Mouse (Mus musculus): ENCODE measurements at regions not wholly inside any gene's neighbourhood (a gene's known extent, or its start where the extent isn't known, plus 50 kb on each side); places are given as distances from the start of the nearest gene placed in this dataset.
A peak's percentile ranks its signal among the peaks of the same experiment; 100 is the strongest.

GRCm38 (mm10) chr16:15074407-15074806 is 168.0 kb downstream of the Efcab1 start:
- Histone ChIP-seq H3K27ac (ENCODE audit: low read length) (no peak overlapping the region), H3K27me3 (replicated peaks; ENCODE audit: insufficient read depth, low read length) (no peaks in the 10 kb centered on the region), H3K36me3 (ENCODE audit: insufficient read depth, low read length) (no peaks in the 10 kb centered on the region), H3K4me1 (ENCODE audit: insufficient read depth, low read depth, low read length) (no peaks in the 10 kb centered on the region), H3K9me3 (ENCODE audit: low read length) (no peaks in the 10 kb centered on the region), H3K9ac (replicated peaks; ENCODE audit: low read depth) (no peak overlapping the region), H3K4me3 (ENCODE audit: low read depth, low read length) (no peak overlapping the region), H3K4me2 (replicated peaks; ENCODE audit: low read depth, low read length) (no peak overlapping the region)
- TF ChIP-seq CTCF (IDR thresholded peaks at IDR 0.05), result no peak
- TF ChIP-seq EP300 (IDR thresholded peaks at IDR 0.05), result no peak
- peak; percentile 61 for DNase-seq (ENCODE audit: low spot score)
- ATAC-seq, result peak; percentile 33; the same call in 1 of the 2 replicates

- H3K27ac ChIP-seq (ENCODE audit: low read length), result peak overlapping the region; percentile 82; the same call in 1 of the 2 replicates
These were observed 177.3 kb downstream of the Efcab1 start for GRCm38 (mm10) chr16:15083692-15084091.

GRCm38 (mm10) chr16:15084147-15084752 is 177.8 kb downstream of the Efcab1 start:
- Histone ChIP-seq H3K9me3 (ENCODE audit: low read length) (no peaks in the 10 kb centered on the region), H3K4me2 (replicated peaks; ENCODE audit: low read depth, low read length) (peak overlapping the region; percentile 86), H3K4me3 (ENCODE audit: low read depth, low read length) (peak overlapping the region; percentile 45), H3K9ac (replicated peaks; ENCODE audit: low read depth) (peak overlapping the region; percentile 39; the same call in 1 of the 2 replicates), H3K4me1 (ENCODE audit: insufficient read depth, low read depth, low read length) (peaks cover 2% of the 10 kb centered on the region; the same call in 1 of the 2 replicates), H3K27ac (ENCODE audit: low read length) (peak overlapping the region; percentile 82), H3K36me3 (ENCODE audit: insufficient read depth, low read length) (no peaks in the 10 kb centered on the region), H3K27me3 (replicated peaks; ENCODE audit: insufficient read depth, low read length) (no peaks in the 10 kb centered on the region)
- DNase-seq (ENCODE audit: low spot score), result no peak
- no peak for TF ChIP-seq EP300 (IDR thresholded peaks at IDR 0.05)
- ATAC-seq, result peak; percentile 25; the same call in 1 of the 2 replicates
- WGBS, result 28% methylated on average over 10 of the region's 10 CpGs

More at GRCm38 (mm10) chr16:15083692-15084091, 177.3 kb downstream of the Efcab1 start:
- Histone ChIP-seq H3K36me3 (ENCODE audit: insufficient read depth, low read length) (no peaks in the 10 kb centered on the region), H3K9ac (replicated peaks; ENCODE audit: low read depth) (no peak overlapping the region), H3K4me3 (ENCODE audit: low read depth, low read length) (no peak overlapping the region), H3K4me2 (replicated peaks; ENCODE audit: low read depth, low read length) (no peak overlapping the region), H3K4me1 (ENCODE audit: insufficient read depth, low read depth, low read length) (peaks cover 2% of the 10 kb centered on the region; the same call in 1 of the 2 replicates), H3K27me3 (replicated peaks; ENCODE audit: insufficient read depth, low read length) (no peaks in the 10 kb centered on the region), H3K9me3 (ENCODE audit: low read length) (no peaks in the 10 kb centered on the region)
- TF ChIP-seq CTCF (IDR thresholded peaks at IDR 0.05), result no peak
- no peak for TF ChIP-seq EP300 (IDR thresholded peaks at IDR 0.05)
- ATAC-seq (no peak), DNase-seq (ENCODE audit: low spot score) (peak; percentile 7)
- WGBS, result 63% methylated on average over 3 of the region's 3 CpGs

- whole genome bisulfite sequencing, result 2% methylated on average over 56 of the region's 56 CpGs
These were observed 178.6 kb downstream of the Efcab1 start for GRCm38 (mm10) chr16:15084753-15085728.

GRCm38 (mm10) chr16:15086556-15086955 is 180.2 kb downstream of the Efcab1 start:
- ATAC-seq (no peak), DNase-seq (ENCODE audit: low spot score) (peak; percentile 18)
- H3K36me3 ChIP-seq (ENCODE audit: insufficient read depth, low read length), result no peaks in the 10 kb centered on the region
- H3K4me3 ChIP-seq (ENCODE audit: low read depth, low read length), result no peak overlapping the region
- H3K4me2 ChIP-seq (replicated peaks; ENCODE audit: low read depth, low read length), result no peak overlapping the region
- H3K9me3 ChIP-seq (ENCODE audit: low read length), result no peaks in the 10 kb centered on the region
- TF ChIP-seq EP300 (IDR thresholded peaks at IDR 0.05), result no peak
- no peak for TF ChIP-seq CTCF (IDR thresholded peaks at IDR 0.05)
- H3K27me3 ChIP-seq (replicated peaks; ENCODE audit: insufficient read depth, low read length), result no peaks in the 10 kb centered on the region
- WGBS, result 69% methylated on average over 4 of the region's 4 CpGs
- H3K4me1 ChIP-seq (ENCODE audit: insufficient read depth, low read depth, low read length), result peaks cover 2% of the 10 kb centered on the region; the same call in 1 of the 2 replicates
- no peak overlapping the region for H3K9ac ChIP-seq (replicated peaks; ENCODE audit: low read depth)
- no peak overlapping the region for H3K27ac ChIP-seq (ENCODE audit: low read length)

More at GRCm38 (mm10) chr16:15084753-15085728, 178.6 kb downstream of the Efcab1 start:
- DNase-seq (ENCODE audit: low spot score), result peak; percentile 63
- H3K27ac ChIP-seq (ENCODE audit: low read length), result peak overlapping the region; percentile 82
- peaks cover 2% of the 10 kb centered on the region; the same call in 1 of the 2 replicates for H3K4me1 ChIP-seq (ENCODE audit: insufficient read depth, low read depth, low read length)
- no peaks in the 10 kb centered on the region for H3K27me3 ChIP-seq (replicated peaks; ENCODE audit: insufficient read depth, low read length)
- no peaks in the 10 kb centered on the region for H3K36me3 ChIP-seq (ENCODE audit: insufficient read depth, low read length)
- H3K9ac ChIP-seq (replicated peaks; ENCODE audit: low read depth), result peak overlapping the region; percentile 39; the same call in 1 of the 2 replicates
- TF ChIP-seq EP300 (IDR thresholded peaks at IDR 0.05) (no peak), CTCF (IDR thresholded peaks at IDR 0.05) (no peak)
- H3K9me3 ChIP-seq (ENCODE audit: low read length), result no peaks in the 10 kb centered on the region
- peak overlapping the region; percentile 86 for H3K4me2 ChIP-seq (replicated peaks; ENCODE audit: low read depth, low read length)
- H3K4me3 ChIP-seq (ENCODE audit: low read depth, low read length), result peak overlapping the region; percentile 45
- ATAC-seq, result peak; percentile 83

- Histone ChIP-seq H3K4me3 (ENCODE audit: low read depth, low read length) (no peak overlapping the region), H3K27ac (ENCODE audit: low read length) (no peak overlapping the region), H3K36me3 (ENCODE audit: insufficient read depth, low read length) (no peaks in the 10 kb centered on the region), H3K9ac (replicated peaks; ENCODE audit: low read depth) (no peak overlapping the region), H3K27me3 (replicated peaks; ENCODE audit: insufficient read depth, low read length) (no peaks in the 10 kb centered on the region), H3K4me1 (ENCODE audit: insufficient read depth, low read depth, low read length) (no peaks in the 10 kb centered on the region), H3K4me2 (replicated peaks; ENCODE audit: low read depth, low read length) (no peak overlapping the region), H3K9me3 (ENCODE audit: low read length) (no peaks in the 10 kb centered on the region)
- DNase-seq (ENCODE audit: low spot score), result no peak
- WGBS, result 36% methylated on average over 1 of the region's 1 CpGs
- TF ChIP-seq EP300 (IDR thresholded peaks at IDR 0.05), result no peak
- peak; percentile 27; the same call in 1 of the 2 replicates for TF ChIP-seq CTCF (IDR thresholded peaks at IDR 0.05)
- ATAC-seq, result no peak
These were observed 197.5 kb downstream of the Efcab1 start for GRCm38 (mm10) chr16:15103938-15104337.
